Mouse (Mus musculus): ENCODE measurements around the gene Fbxl20.

Gene Fbxl20

GRCm38 (mm10) chr11:98086574-98086973 is 63.6 kb downstream of the Fbxl20 start:
- no peak for DNase-seq

- DNase-seq: no peak
Measured at GRCm38 (mm10) chr11:98086141-98086540, 64.1 kb downstream of the Fbxl20 start.

- DNase-seq: no peak
Measured at GRCm38 (mm10) chr11:98082745-98083144, 67.5 kb downstream of the Fbxl20 start.

- no peak for DNase-seq
Measured at GRCm38 (mm10) chr11:98080450-98080849, 69.8 kb downstream of the Fbxl20 start.

GRCm38 (mm10) chr11:98077086-98077485 is 73.1 kb downstream of the Fbxl20 start:
- DNase-seq: no peak

- DNase-seq: peak; percentile 86
Measured at GRCm38 (mm10) chr11:98075195-98075808, 74.9 kb downstream of the Fbxl20 start.

- no peak for DNase-seq
Measured at GRCm38 (mm10) chr11:98073442-98073841, 76.8 kb downstream of the Fbxl20 start.

- no peak for DNase-seq
Measured at GRCm38 (mm10) chr11:98067255-98067654, 82.9 kb downstream of the Fbxl20 start.

GRCm38 (mm10) chr11:98066201-98066600 is 84.0 kb downstream of the Fbxl20 start:
- no peak for DNase-seq

GRCm38 (mm10) chr11:98061904-98062562 is 88.2 kb downstream of the Fbxl20 start:
- DNase-seq: no peak

GRCm38 (mm10) chr11:98061441-98061840 is 88.8 kb downstream of the Fbxl20 start:
- no peak for DNase-seq

GRCm38 (mm10) chr11:98060104-98060692 is 90.0 kb downstream of the Fbxl20 start:
- no peak for DNase-seq

GRCm38 (mm10) chr11:98059662-98060061 is 90.5 kb downstream of the Fbxl20 start:
- no peak for DNase-seq

GRCm38 (mm10) chr11:98057998-98058397 is 92.2 kb downstream of the Fbxl20 start:
- no peak for DNase-seq

GRCm38 (mm10) chr11:98057466-98057865 is 92.7 kb downstream of the Fbxl20 start:
- no peak for DNase-seq

- DNase-seq: peak; percentile 93
Measured at GRCm38 (mm10) chr11:98052989-98053834, 97.0 kb downstream of the Fbxl20 start, which contains the start of gene Stac2. Gene Stac2 (minus strand): TSS chr11:98053462.

GRCm38 (mm10) chr11:98052129-98052988 is 97.8 kb downstream of the Fbxl20 start:
- peak; percentile 57 for DNase-seq

GRCm38 (mm10) chr11:98051611-98052128 is 98.5 kb downstream of the Fbxl20 start:
- DNase-seq: peak; percentile 17

GRCm38 (mm10) chr11:98050940-98051339 is 99.3 kb downstream of the Fbxl20 start:
- DNase-seq: no peak

- DNase-seq: no peak
Measured at GRCm38 (mm10) chr11:98050520-98050815, 99.7 kb downstream of the Fbxl20 start.

GRCm38 (mm10) chr11:98049672-98050519 is 100.3 kb downstream of the Fbxl20 start:
- DNase-seq: no peak
